ENCODE assay signal across 12 mouse cellular contexts in the genomic region with DNA sequence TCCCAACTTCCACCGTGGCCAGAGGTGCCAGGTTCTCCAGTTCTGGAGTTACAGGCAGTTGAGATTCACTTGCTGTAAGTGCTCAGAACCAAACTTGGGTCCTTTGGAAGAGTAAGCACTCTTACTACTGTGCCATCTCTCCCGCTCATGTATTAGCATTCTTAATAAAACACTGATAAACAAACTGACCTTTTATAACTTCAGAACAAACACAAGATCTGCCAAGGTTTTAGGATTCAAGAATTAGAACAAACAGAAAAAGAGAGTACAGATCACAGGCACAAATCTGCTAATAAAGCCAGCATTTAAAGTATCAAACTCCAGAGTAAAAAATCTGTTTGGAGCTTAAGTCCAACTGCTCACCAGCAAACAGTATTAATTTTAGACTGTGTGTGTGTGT.
"Had no signal": no experiment of that assay in that cellular context is flagged by ENCODE, and none has a peak within 500 bp of the region (broad histone marks: within the 10 kb centered on the region; RNA-seq: fewer than 3 reads in every experiment).

No protein-coding gene starts in this region.

- H3K4me2 ChIP-seq: limb, embryonic 15.5 days; liver, embryonic 15.5 days; midbrain, embryonic 12.5 days; stomach, embryonic 15.5 days had no signal

- H3K9me3 ChIP-seq: limb, embryonic 15.5 days; liver, embryonic 15.5 days; lung, embryonic 15.5 days; midbrain, embryonic 12.5 days; stomach, embryonic 15.5 days had no signal

- H3K4me3 ChIP-seq: limb, embryonic 15.5 days; liver, embryonic 15.5 days; lung, embryonic 15.5 days; midbrain, embryonic 12.5 days; stomach, embryonic 15.5 days had no signal

- H3K27ac ChIP-seq: limb, embryonic 15.5 days; liver, embryonic 15.5 days; midbrain, embryonic 12.5 days had no signal

- DNase-seq: kidney, postnatal 10 days; layer of hippocampus, adult 9-11 months; layer of hippocampus, postnatal 36 days; right cerebral cortex, postnatal 14 days; thymus, adult 2 months; thymus, postnatal 25 days had no signal

- H3K36me3 ChIP-seq: liver, embryonic 15.5 days; lung, embryonic 15.5 days; midbrain, embryonic 12.5 days; stomach, embryonic 15.5 days had no signal

- ATAC-seq: midbrain, embryonic 16.5 days had no signal

- H3K9ac ChIP-seq: limb, embryonic 15.5 days; liver, embryonic 15.5 days; lung, embryonic 15.5 days; midbrain, embryonic 12.5 days; stomach, embryonic 15.5 days had no signal

- H3K27me3 ChIP-seq: limb, embryonic 15.5 days; liver, embryonic 15.5 days; lung, embryonic 15.5 days; midbrain, embryonic 12.5 days; stomach, embryonic 15.5 days had no signal
